Mouse (Mus musculus) hindbrain, embryonic 16.5 days (tissue): ENCODE measurements around the gene Stfa2. TPM values are rescaled to one million over a fixed set of nuclear protein-coding genes. Genes with fewer than 3 reads are reported as not detected.
"Not testable (repeated sequence)": the region's sequence is repeated elsewhere in the genome, so short reads cannot be mapped to it uniquely, and the experiment has no call there.

Source experiments
- ATAC-seq: fragments of 200-750 bp; cut with Nextera tagmentation; 2 replicates; pipeline ENCODE4 v1.8.0; 2017; ENCODE audit warnings: moderate TSS enrichment, moderate library complexity
- H3K27ac ChIP-seq: fragments of 300-500 bp; sonication (generic); 2 replicates; pipeline ENCODE4 v1.5.1; 2014; ENCODE audit warnings: low read depth, mild to moderate bottlenecking, control low read depth, low read length, moderate library complexity
- H3K27me3 ChIP-seq: fragments of 300-500 bp; sonication (generic); replicated peaks from 2 replicates; pipeline ENCODE4 v1.6.1; 2014; ENCODE audit warnings: low read length; ENCODE audit not compliant: control insufficient read depth, insufficient read depth
- H3K36me3 ChIP-seq: fragments of 300-500 bp; sonication (generic); 2 replicates; pipeline ENCODE4 v1.6.1; 2014; ENCODE audit warnings: mild to moderate bottlenecking, low read length, moderate library complexity, mixed read lengths; ENCODE audit not compliant: control insufficient read depth, insufficient read depth
- H3K4me1 ChIP-seq: fragments of 300-500 bp; sonication (generic); 2 replicates; pipeline ENCODE4 v1.6.1; 2014; ENCODE audit warnings: low read depth, low read length; ENCODE audit not compliant: control insufficient read depth, insufficient read depth
- H3K4me2 ChIP-seq: fragments of 300-500 bp; sonication (generic); 2 replicates; pipeline ENCODE4 v1.6.1; 2014; ENCODE audit warnings: mild to moderate bottlenecking, low read length, control low read depth, moderate library complexity
- H3K4me3 ChIP-seq: fragments of 300-500 bp; sonication (generic); 2 replicates; pipeline ENCODE4 v1.5.1; 2014; ENCODE audit warnings: mild to moderate bottlenecking, low read length, control low read depth, moderate library complexity
- H3K9ac ChIP-seq: fragments of 300-500 bp; sonication (generic); 2 replicates; pipeline ENCODE4 v1.6.1; 2014; ENCODE audit warnings: low read depth, mild to moderate bottlenecking, control low read depth, low read length, moderate library complexity
- H3K9me3 ChIP-seq: fragments of 300-500 bp; sonication (generic); 2 replicates; pipeline ENCODE4 v1.6.1; 2014; ENCODE audit warnings: mild to moderate bottlenecking, low read length, moderate library complexity; ENCODE audit not compliant: control insufficient read depth
- WGBS: fragments of 180-500 bp; shearing (Covaris S2); extraction: QIAGEN DNeasy Blood & Tissue Kit; methylation state at CpG from one replicate; pipeline ENCODE4 v1.1.7; 2014; 5-methylcytosine and 5-hydroxymethylcytosine counted together
- polyA plus RNA-seq: library from polyadenylated mRNA; unstranded; fragments of >200 nt; fragmentation: Nextera tagmentation; extraction: Ambion mirVana; gene quantifications from 2 replicates; pipeline ENCODE4 v1.2.1, GENCODE M21; 2015

Stfa2 gene
- polyA plus RNA-seq, result 0.39 and 0.63 TPM in 2 replicates

DNA sequence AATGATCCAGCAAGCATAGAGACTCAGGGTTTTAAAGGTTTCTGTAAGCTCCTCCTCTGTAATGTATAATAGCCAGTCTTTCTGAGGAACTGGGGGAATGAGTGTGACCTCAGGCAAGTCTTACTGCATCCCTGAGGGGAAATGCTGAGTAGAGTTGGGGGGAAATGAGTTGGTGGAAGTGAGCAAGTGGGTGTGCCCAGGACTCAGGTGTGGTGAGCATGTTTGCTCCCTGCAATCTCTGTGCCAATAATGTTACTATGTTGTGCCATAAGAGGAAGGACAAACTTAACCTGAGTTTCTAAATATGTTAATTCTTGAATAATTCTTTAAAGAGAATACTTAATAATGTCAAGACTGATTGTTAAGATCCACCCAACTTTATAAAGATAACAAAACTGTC is at the start of gene Stfa2:
Gene Stfa2, minus strand, starts transcription at position 101 of the 400 bp plus-strand sequence.
- Histone ChIP-seq H3K36me3 (no peaks in the 10 kb centered on the region), H3K27ac (no peak within 1 kb of the TSS), H3K4me3 (no peak within 1 kb of the TSS), H3K4me1 (no peaks in the 10 kb centered on the region), H3K9me3 (no peaks in the 10 kb centered on the region), H3K4me2 (no peak within 1 kb of the TSS), H3K27me3 (no peaks in the 10 kb centered on the region), H3K9ac (no peak within 1 kb of the TSS)
- no peak for ATAC-seq

DNA sequence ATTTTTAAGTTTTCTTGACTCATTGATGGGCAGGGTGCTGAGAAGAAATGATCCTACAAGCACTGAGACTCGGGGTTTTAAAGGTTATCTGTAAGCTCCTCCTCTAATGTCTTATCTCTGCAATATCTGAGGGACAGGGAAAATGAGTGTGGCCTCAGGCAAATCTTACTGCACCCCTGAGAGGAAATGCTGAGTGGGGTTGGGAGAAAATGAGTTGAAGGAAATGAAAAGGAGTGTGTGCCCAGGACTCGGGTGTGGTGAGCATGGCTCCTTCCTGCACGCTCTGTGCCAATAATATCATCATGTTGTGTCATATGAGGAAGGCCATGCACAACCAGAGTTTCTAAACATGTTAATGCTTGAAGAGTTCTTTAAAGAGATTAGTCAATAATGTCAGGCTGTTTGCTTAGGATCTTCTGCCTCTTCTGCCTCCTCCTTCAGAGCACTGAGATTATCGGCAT is 47.1 kb upstream of the Stfa2 start, which contains the start of gene Stfa3:
Gene Stfa3, minus strand, starts transcription at position 51 of the 461 bp plus-strand sequence.
- no peak within 1 kb of the TSS for H3K4me2 ChIP-seq

DNA sequence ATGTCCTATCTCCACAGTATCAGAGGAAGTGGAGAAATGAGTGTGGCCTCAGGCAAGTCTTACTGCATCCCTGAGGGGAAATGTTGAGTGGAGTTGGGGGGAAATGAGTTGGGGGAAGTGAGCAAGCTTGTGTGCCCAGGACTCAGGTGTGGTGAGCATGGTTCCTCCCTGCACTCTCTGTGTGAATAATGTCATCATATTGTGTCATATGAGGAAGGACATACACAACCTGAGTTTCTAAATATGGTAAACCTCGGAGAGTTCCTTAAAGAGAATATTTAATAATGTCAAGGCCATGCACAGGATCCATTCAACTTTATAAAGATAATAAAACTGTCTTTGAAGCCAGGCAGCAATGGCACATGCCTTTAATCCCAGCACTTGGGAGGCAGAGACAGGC is 12.7 kb upstream of the Stfa2 start:
- H3K4me3 ChIP-seq, H3K4me2 ChIP-seq, H3K27me3 ChIP-seq, H3K36me3 ChIP-seq, ATAC-seq, H3K27ac ChIP-seq, H3K4me1 ChIP-seq, H3K9ac ChIP-seq, H3K9me3 ChIP-seq: not testable (repeated sequence)
- 76% methylated on average over 1 of the region's 1 CpGs for WGBS

More for the DNA sequence above, 47.1 kb upstream of the Stfa2 start, which contains the start of gene Stfa3:
- H3K36me3 ChIP-seq, result no peaks in the 10 kb centered on the region
- H3K27me3 ChIP-seq, result no peaks in the 10 kb centered on the region
- H3K4me1 ChIP-seq, result no peaks in the 10 kb centered on the region
- WGBS, result 87% methylated on average over 4 of the region's 4 CpGs
- no peak for ATAC-seq
- H3K27ac ChIP-seq, result no peak within 1 kb of the TSS
- H3K4me3 ChIP-seq, result no peak within 1 kb of the TSS
- no peaks in the 10 kb centered on the region for H3K9me3 ChIP-seq
- H3K9ac ChIP-seq, result no peak within 1 kb of the TSS

DNA sequence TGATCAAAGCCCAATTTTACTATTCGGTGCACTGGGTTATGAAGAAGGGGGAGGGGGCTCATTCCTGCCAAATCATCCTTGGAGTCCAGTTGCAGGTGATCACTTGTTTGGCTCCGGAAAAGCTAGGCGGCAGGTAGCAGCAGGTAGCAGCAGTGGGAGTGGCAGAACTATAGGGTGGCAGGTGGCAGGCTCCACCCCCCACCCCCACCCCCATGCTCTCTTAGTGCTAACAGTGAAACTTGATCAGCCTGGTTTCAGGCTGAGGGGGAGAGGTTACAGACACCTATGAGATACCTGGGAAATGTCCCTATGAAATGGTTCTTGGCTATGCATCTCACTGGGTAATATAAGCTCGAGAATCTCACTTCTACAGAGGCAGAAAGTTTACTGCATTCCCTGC is 19.2 kb downstream of the Stfa2 start:
- 29% methylated on average over 4 of the region's 4 CpGs for WGBS
- Histone ChIP-seq H3K27me3 (no peaks in the 10 kb centered on the region), H3K36me3 (no peaks in the 10 kb centered on the region), H3K27ac (no peak overlapping the region), H3K4me2 (no peak overlapping the region), H3K4me3 (no peak overlapping the region), H3K4me1 (no peaks in the 10 kb centered on the region), H3K9ac (no peak overlapping the region), H3K9me3 (no peaks in the 10 kb centered on the region)
- no peak for ATAC-seq

DNA sequence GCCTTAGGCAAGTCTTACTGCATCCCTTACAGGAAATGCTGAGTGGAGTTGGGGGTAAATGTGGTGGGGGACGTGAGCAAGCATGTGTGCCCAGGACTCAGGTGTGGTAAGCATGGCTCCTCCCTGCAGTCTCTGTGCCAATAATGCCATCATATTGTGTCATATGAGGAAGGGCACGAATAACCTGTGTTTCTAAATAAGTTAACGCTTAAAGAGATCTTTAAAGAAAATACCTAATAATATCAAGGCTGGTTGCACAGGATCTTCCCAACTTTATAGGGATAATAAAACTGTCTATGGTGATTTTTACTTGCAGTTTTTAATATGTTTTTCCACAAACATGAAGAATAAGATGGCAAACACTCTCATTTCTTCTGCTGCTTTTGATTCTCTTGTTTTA is 40.6 kb downstream of the Stfa2 start, which contains the start of gene BC100530:
Gene BC100530, minus strand, starts transcription at position 101 of the 400 bp plus-strand sequence.
- not testable (repeated sequence) for H3K4me3 ChIP-seq, H3K9ac ChIP-seq, H3K27ac ChIP-seq, H3K27me3 ChIP-seq, H3K9me3 ChIP-seq, H3K4me1 ChIP-seq, ATAC-seq, H3K4me2 ChIP-seq, H3K36me3 ChIP-seq
- 87% methylated on average over 3 of the region's 3 CpGs for WGBS

Other genes with a start within 250 kb of the Stfa2 start
- 0.98 TPM in 1 of 2 replicates, not detected in the other for gene Gm5483, start 224.2 kb downstream of the Stfa2 start, polyA plus RNA-seq
- gene Gm5416, start 198.1 kb downstream of the Stfa2 start, polyA plus RNA-seq, result not detected in 2 replicates
- 0.56 TPM in 1 of 2 replicates, not detected in the other for gene 2010005H15Rik, start 187.0 kb downstream of the Stfa2 start, polyA plus RNA-seq
- 1.2 and 1.3 TPM in 2 replicates for gene Stfa1, start 131.5 kb downstream of the Stfa2 start, polyA plus RNA-seq
- gene BC117090, start 74.1 kb downstream of the Stfa2 start, polyA plus RNA-seq, result not detected in 2 replicates
- 0.81 and 1.3 TPM in 2 replicates for gene BC100530, start 40.7 kb downstream of the Stfa2 start, polyA plus RNA-seq
- 0.59 TPM in 1 of 2 replicates, not detected in the other for gene Stfa3, start 46.9 kb upstream of the Stfa2 start, polyA plus RNA-seq
- 0.09 and 0.20 TPM in 2 replicates for gene Casr, start 153.7 kb upstream of the Stfa2 start, polyA plus RNA-seq